In the genomic region with DNA sequence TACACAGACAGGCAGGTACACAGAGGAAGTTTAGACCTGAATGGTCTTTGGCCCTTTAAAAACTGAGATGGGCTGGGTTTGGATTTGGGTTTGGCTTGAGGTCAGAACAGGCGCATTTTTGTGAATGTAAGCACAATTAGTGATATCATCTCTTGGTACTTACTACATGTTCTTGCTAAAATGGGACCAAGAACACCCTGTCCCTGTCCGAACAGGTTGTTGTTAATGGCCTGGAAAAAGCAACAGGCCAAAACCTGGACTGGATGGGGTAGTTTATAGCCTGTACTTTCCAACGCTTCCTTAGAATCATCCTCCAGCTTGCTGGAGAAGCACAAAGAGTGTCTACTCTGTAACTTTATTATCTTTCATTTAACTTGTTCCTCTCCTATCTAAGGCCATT, we compare ENCODE assay signal across 18 mouse cellular contexts.
DNase-seq lines count a peak whose midpoint lies in the region; ATAC-seq lines count a peak whose summit lies in the region.
"Had no signal": no experiment of that assay in that cellular context is flagged by ENCODE, and none has a peak within 500 bp of the region (broad histone marks: within the 10 kb centered on the region; RNA-seq: fewer than 3 reads in every experiment).

No protein-coding gene starts in this region.

- no peak for ATAC-seq in monocyte, adult 5-6 weeks (replicated peaks; ENCODE audit: insufficient number of reproducible peaks, low FRiP score, low TSS enrichment, poor library complexity, severe bottlenecking)
- ATAC-seq: forebrain, embryonic 13.5 days; forebrain, postnatal 0 days; hindbrain, embryonic 16.5 days; inflammation-experienced regulatory T-cells, adult 6 months had no signal

- intact Hi-C loops in heart, postnatal 14 days (cut with DNase I), result no loop called here

- peak; percentile 54 for DNase-seq in gastrocnemius, adult 18-20 months (ENCODE audit: low spot score)
- no peak for DNase-seq in gastrocnemius, postnatal 10 days
- DNase-seq in heart, adult 8-10 months (ENCODE audit: low spot score), result peak; percentile 14
- DNase-seq in heart, postnatal 14 days, result no peak
- DNase-seq in lung, postnatal 10 days, result peak; percentile 10
- DNase-seq in lung, postnatal 14 days, result no peak
- DNase-seq in gonadal fat pad, adult 2 months (ENCODE audit: low read depth), result peak; percentile 52
- DNase-seq: adrenal gland, postnatal 25 days; cerebellum, adult 18-20 months; cerebellum, adult 9-11 months; cerebellum, postnatal 36 days; forebrain, postnatal 0 days; heart, adult 2 months; heart, postnatal 4 days had no signal

Comparison
In these comparisons a context has a peak if more than half of its experiments do, and no peak if none do; other contexts are left out.
1. DNase-seq: peak in gastrocnemius, adult 18-20 months (single experiment), heart, adult 8-10 months (single experiment), lung, postnatal 10 days (single experiment) and gonadal fat pad, adult 2 months (single experiment); none in gastrocnemius, postnatal 10 days (single experiment), heart, postnatal 14 days (0 of 2) and lung, postnatal 14 days (single experiment).